Mouse (Mus musculus): ENCODE results near the gene Lrmda.

The Lrmda gene

DNA sequence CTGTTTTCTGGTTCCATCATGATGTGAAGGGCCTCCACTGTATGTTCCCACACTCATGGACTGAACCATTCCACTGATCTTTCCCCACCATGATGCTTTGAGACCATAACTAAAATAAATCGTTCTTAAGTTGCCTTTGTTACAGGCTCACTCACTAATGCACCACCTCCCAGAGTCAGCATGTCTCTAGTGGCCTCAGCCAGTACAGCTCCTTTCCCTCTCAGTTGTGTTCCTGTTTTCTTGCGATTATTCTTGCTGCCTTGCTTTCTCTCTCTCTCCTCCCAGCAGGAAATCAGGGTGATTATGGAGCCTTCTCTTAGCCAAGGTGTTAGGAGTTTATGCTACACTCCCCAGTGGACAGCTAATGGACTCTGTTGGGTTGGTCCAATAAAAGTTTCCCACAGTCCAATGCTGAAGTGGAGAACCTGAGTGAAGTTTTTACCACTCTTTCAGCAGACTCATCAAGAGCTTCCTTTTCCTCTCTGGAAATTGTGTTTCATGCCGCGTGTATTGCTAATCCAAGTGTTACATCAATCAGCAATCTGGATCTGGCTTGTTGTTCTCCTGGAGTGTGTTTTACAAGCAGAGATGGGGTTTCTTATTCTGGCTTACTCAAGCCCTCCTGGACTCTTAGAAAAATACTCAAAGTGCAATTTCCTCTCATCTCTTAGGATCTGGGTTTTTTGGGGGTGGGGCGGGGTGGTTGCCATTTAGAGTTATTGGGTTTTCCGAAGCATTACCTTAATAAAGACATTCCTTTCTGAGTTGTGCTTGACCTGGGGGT lies 490.4 kb downstream of the Lrmda start:
- no peak for DNase-seq (ENCODE audit: low spot score)

DNA sequence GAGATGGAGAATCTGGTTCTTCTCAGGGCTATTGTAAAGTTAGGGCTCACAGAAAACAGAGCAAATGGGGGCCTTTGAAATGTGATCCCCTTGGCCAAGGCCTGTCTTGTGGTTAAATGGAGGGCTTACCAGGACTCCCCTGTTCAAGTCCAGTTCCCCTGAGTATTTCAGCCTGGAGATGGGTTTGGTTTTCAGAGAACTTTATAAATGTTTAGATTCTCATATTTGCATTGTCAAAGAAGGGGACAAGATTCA lies 490.9 kb downstream of the Lrmda start:
- no peak for DNase-seq (ENCODE audit: low spot score)

DNA sequence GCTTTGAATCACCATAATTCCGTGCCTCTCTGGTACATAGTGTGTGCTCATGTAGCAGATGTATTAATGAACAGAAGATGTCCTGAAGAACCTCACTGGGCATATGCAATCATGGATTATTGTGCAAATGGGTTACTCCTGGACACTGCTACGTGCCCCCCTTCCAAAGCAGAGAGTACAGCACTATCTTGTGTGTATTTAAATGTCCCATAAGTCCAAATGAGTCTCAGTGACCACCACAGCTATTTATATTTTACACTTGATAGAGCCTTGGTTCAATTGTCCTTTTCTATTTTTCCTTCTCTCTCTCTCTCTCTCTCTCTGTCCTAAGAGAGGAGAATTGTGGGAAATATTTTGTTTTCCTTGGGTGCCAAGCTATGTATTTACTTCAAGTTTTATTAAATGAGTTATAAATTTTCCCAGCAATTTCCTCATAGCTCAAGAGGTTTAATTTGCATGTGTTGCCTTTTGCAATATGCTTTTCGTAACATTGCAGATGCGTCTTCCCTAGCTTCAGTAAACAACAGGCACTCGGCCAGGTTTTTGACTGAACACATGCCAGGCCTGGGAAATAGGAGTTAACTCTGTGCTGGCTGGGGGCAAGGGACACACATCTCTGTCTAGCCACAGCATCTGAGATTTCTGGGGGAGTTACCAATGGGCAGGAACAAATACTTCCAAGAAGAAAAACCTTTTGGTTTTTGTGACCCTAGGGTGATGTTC lies 495.0 kb downstream of the Lrmda start:
- no peak for DNase-seq (ENCODE audit: low spot score)

DNA sequence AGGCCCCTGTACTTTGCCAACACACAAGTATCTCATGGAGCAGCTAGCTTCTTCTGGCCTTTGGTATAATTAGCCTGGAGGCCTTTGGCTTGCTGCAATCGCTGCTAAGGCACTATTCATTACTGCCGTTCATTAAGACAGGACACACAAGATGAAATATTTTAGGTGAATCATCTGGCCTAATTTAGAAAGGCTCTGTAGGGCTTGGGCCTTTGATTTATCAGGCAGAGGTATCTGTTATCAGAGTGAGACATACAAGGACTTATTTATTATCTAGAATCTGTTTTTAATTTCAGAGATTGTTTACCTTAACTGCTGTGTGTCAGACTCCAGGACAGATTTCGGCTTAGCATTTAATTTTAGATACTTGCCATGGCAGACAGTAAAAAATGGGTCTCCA lies 511.2 kb downstream of the Lrmda start:
- no peak for DNase-seq (ENCODE audit: low spot score)

DNA sequence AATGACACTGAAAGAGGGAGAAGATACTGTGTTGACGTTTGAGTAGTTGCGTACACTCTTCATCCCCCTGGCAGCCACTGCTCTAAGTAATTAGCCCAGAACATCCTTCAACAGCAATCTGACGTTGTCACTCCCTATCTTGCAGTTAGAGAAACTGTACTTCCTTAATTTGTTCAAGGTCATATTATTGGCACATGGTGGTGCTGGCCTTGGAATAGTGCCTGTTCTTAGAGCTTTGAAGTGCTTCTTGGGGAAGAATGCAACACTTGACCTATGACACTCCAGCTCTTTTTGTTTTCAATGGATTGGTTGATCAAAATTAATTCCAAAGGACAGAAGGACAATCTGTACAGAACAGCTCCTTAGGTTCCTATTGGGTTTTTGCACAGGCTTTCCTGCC lies 514.0 kb downstream of the Lrmda start:
- no peak for DNase-seq (ENCODE audit: low spot score)

DNA sequence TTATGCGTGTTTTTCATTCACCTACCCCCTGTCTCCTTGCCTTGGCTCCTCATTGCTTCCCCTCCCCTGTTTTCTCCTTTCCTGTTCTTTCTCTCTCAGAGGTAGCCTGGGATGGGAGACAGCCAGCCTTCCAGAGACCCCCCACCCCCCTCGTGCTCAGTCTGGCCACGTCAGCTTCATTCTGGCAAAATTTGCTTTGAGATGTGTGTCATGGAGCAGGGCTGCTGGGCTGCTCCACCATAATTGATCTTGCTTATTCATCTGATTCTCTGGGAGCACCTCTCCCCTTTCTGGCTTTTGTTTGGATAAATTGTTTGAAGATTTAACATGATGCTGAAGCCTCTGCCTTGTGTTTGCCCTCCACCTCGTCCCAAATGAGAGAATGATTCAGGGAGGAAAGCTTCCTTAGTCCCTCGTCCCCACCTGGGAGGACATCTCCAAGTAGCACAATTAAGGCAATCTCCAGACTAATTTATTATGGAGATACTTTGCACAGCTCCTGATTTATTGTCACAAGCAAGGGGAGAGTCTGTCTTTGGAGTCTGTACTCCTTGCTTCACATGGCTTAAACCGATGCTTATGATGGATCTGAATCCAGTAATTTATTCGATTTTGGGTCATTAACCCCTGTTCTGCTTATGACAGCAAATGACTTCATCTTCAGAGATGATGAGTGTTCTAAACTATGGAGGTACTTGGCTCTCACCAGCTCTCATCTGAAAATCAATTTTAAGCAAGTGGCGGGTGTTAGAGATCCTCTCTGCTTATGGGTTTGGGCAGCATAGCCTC lies 526.6 kb downstream of the Lrmda start:
- no peak for DNase-seq (ENCODE audit: low spot score)

DNA sequence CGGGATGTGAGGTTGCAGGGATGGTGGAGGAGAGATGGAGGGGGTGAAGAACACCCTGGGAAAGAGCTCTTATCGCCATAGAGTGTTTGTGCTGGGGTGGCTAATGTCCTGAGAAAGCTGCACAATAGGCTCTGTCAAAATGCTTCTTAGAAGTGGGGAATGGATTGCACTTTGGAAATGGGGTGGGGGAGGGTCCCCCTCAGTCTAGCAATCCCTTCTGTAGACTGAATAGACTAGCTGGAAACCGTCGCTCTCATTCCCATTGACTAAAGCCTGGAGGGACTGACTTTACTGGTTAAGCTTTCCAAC lies 527.1 kb downstream of the Lrmda start:
- peak; percentile 52 for DNase-seq (ENCODE audit: low spot score)

DNA sequence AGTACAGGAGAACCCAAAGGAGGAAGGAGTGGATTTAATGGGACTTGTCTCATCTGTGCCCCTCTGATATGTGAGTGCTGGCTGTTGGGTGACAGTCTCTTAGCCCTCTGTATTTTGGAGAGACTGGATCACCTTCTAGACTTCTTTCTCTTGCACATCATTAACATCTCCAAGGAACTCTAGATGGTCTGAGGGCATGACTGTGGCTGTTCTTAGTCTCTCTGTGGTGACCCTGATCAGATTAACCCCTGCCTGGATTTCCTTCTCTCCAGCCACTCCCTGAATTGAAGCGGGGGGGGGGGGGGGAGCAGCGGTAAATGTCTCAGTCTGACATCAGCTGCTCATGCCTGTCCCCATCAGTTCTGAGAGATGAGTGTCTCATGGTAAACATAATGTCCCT lies 528.8 kb downstream of the Lrmda start:
- no peak for DNase-seq (ENCODE audit: low spot score)

DNA sequence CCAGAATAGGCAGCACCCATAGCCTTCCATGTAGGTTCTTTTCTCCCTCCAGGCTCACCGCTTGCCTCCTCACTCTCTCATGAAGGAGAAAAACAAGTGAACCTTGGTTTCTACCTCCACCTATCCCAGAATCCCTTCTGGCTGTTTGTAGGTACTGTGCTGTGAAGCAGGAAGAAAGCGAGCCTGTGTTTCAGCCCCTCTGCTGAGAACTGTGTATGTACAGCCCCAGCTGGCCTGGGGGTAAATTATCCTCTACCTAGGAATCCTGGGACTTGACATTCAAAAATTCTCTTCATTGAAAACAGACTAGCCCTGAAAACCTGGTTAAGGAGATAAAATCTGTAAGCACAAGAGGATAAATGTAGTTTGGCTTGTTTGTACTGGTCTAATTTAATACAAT lies 529.7 kb downstream of the Lrmda start:
- DNase-seq (ENCODE audit: low spot score), result peak; percentile 5

DNA sequence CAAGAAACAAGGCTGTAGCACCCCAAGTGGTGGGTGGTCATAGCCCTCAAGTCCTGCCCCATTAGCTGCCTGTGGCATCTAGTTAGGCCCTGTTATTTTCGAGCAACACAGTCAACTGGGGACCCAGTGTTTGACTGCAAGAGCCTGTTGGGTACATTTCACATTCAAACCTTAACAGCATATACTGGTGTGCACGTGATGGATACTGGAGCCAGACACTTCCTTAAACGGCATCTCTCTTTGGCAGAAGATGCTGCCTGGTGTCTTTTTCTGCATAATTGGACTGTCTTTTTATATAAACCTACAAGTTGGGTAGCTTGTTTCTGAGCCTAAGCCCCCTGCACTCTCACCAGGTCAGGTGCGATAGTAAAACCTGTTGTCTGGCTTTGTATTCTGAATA lies 532.8 kb downstream of the Lrmda start:
- DNase-seq (ENCODE audit: low spot score), result no peak

DNA sequence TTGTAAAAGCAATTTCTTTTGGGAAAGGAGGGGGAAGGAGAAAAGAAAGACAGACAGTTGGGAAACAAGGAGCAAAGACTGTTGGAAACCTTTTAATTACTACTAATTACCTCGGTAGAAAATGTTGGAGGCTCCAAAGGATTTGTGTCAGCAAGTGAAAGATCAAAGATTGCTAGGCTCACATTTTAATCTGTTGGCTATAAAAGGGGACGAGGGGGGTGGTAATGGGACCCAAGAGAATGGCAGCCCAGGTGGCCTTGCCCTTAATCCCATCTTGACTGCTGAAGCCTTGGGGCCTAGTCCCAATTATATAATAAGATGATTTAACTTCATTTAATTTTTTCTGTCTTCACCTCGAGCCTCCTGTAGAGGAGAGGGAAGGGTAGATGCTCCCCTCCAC lies 533.3 kb downstream of the Lrmda start:
- no peak for DNase-seq (ENCODE audit: low spot score)

DNA sequence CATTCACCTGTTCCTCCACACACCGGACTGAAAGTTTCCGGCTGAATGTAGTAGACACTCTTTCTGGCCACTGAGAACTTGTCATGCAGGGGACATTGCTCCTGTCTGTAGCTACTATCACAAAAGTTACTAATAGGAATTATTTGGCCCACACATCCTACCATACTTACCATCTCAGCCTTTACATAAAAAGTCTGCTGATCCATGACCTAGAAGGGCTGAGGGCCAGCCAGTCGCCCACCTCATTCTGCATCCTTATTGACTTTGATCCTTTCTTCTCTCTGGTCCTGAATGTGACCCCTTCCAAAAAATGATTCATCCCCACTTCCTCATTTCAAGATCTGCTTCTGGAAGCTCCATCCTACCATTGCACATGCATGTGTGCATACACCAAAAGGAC lies 534.2 kb downstream of the Lrmda start:
- DNase-seq (ENCODE audit: low spot score), result no peak

DNA sequence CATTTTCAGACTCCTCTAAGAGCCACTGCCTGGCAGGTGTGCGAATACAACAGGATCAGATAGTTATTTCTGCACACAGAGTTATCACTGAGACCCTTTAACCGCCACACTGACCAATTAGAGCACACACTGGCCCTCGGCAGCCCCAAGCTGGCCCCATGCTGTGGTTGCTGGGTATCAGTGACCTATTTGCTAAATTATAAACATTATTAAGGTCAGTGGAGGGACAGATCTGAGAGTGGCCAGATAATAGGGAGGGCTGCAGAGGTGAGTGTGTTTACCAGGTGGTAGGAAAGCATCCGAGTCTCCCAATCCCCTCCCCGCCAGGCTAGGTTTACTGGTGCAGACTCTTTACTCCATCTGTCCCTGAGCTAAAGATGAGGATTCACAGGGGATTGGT lies 553.0 kb downstream of the Lrmda start:
- DNase-seq (ENCODE audit: low spot score), result no peak

DNA sequence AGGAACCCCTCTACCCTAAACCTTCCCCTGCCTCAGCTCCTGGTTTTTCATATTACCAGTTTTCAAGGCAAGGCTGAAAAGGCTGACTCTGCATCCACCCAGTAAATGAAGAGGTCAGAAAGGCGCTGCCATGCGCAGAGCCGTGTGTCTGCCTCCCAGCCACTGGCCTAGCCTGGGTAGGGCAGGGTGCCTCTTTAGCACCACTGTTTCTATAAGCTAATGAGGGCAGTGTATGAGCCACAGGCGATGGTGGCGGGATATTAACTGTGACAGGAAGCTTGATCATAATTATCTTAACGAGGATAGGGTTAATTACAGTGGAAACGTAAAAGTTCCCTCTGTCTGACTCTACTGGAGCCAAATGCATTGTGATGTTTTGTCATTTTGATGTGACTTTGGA lies 554.1 kb downstream of the Lrmda start:
- no peak for DNase-seq (ENCODE audit: low spot score)

DNA sequence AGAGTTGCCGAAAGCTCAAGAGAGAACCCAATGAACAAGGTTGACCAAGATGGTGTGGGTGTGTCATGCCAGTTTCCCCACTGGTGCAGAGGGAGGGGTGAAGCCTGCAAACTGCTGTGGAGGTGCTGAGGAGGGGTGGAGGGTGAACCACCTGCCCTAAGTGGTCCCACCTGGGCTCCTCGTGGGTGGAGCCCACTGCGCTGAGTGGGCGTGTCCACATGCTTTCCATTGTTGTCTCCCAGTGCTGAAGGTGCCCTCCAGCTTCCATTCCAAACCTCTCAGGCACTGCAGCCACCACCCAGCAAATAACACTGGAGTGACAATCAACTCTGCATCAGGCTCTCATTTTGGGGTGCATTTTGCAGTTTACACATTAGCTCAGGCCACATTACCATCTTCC lies 554.5 kb downstream of the Lrmda start:
- no peak for DNase-seq (ENCODE audit: low spot score)

DNA sequence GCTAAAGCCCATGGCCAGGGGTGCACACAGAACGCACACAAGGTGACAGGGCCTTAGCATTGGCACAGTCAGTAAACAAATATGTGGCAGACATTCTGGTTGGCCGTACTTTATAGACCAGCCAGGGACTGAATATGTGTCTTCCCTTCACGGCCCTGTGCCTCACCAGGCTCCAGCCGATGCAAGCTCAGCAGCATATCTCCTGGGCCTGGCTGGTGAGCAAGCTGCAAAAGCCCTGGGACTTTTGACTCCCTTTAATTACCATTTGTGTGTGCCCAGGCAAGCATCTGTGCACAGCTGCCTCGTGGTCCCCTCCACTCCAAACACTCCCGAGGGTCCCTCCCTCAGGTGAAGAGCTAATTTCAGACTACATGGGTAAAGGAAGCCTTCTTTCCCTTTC lies 556.9 kb downstream of the Lrmda start:
- DNase-seq (ENCODE audit: low spot score), result no peak

DNA sequence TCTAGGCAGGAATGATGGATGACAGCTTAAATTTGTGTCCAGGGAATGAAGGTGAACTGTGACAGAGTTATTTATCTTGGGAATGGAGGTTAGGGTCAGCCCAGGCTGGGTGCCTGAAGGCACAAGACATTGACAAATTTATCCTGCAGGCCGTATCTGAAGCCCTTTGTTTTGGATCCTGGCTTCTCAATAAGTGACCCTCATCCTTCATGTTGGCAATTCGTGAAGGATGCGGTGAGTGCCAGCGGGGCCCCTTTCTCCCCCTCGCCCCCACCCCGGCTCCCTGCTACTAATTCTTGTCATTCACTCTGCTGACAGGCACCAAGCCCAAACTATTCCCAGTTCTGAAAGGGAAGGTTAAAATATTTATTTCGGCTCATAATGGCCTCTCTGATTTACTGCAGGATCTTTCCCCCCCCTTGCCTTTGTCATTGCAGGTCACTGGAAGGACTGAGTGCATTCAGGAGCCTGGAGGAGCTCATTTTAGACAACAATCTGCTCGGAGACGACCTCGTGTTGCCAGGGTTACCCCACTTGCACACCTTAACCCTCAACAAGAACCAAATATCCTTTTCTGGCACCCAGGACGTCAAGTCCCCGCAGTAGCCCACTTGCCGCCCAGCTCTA lies 558.0 kb downstream of the Lrmda start:
- peak; percentile 86 for DNase-seq (ENCODE audit: low spot score)

DNA sequence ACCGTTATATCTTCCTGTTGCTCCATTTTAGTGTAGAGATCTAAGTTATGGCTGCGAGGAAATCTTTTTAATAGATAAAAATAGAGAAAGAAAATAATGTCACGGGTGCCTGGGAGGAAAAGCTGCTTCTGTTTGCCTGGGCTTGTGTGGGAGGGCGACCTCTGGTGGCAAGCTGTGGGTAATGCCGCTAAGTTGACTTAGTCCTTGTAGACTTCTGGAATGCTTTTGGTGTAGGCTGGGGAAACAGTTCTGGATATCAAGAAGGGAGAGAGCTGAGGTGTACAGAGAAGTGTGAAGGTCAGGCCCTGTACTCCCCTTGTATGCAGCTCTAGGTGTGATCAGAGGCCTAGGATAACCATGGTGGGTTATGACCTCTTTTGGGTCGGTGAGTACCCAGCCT lies 558.7 kb downstream of the Lrmda start:
- peak; percentile 93 for DNase-seq (ENCODE audit: low spot score)

DNA sequence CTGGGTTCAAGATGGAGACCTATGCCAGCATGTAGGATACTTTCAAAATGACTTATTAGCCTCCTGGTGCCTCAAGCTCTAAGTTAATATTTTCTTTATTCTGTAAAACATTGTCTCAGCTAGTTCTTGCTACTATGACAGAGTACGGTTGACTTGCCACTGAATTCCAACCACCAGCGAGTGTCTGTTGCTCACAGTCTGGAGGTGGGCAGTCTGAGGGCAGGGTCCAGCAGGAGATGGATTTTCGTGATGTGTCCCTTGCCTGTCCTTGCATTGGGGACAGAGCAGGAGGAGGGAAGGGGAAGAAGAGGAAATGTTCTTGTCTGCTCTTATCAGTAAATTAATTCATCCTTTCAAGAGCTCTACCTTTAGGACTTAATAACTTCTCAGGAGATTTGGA lies 559.5 kb downstream of the Lrmda start:
- DNase-seq (ENCODE audit: low spot score), result no peak

DNA sequence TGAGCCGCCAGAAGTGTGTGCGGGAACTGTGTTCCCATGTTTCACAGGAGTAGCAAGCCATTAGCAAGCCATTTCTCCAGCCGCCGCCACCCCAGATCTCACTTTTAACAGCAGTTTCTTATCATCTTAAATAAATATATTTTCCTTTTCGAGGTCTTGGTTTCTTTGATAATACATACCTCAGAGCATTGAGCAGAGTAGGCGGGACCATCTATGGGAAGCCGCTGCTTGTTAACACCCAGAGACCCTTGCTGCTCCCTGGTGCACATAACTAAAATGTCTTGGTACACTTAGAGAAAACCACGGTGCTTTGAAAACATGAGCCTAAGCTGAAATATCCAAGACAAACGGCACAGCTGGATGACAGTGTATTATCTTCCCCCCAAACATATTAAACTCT lies 562.6 kb downstream of the Lrmda start:
- no peak for DNase-seq (ENCODE audit: low spot score)

DNA sequence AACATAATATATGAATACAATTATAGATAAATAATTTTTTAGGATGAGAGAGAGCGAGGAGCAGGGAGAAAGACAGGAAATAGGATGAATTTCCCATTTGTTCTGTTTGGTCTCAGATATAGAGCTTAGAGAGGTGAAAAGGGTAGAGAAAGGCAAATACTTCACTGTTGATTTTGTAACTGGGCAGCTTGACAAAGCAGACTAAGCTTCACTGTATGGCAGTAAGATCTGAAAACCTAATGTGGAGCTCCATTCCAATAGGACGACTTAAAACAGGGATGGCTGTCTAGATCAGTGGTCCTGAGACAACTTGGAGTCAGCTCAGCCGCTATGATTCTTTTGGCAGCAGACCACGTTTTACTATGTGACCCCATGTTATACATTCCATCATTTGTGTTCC lies 566.8 kb downstream of the Lrmda start:
- DNase-seq (ENCODE audit: low spot score), result no peak

DNA sequence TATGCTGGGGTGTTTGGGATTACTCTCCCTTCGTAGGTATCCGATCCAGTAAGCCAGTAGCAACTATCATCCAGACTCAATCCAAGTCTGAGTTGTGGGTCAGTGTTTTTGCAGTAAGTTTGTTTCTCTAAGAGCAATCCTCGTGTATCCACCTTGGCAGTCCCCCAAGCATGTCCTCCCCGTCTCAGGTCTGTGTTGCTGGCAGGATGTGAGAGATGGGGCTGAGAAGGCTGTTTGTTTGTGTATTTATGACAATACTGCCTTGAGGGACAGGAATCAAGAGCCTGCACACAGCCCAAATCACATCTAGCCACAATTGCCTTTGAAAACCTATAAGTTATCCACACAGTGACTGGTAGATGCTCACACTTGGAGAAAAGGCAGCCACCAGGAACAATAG lies 567.3 kb downstream of the Lrmda start:
- DNase-seq (ENCODE audit: low spot score), result no peak

DNA sequence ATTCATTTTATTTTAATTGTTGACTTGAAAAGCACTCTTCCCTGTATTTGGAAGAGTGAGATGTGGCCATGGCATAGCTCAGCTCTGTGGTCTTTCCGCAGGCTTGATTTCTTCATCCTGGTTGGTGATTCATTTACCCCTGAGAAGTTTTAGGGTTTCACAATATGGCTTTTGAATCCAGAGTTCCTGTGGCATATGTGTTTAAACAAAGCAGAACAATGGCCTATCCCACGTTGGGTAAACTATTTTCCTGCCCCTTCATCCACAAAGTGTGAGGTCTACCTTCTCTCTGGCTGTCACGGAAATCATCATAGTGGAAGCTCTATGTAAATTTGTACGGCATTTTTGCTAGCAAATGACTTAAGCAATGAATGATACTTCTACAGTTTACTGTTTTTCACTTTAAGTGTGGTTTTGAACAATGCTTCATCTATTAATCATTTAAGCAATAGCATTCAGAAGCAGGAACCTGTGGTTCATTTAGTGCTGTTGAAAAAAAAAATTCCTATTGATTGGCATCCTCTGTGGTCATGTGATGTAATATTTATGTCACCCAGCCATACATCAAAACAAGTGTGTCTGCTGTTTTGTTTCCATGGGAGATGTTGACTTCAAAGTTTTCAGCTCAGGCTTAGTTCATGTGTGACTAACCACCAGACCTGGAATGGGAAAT lies 567.9 kb downstream of the Lrmda start:
- no peak for DNase-seq (ENCODE audit: low spot score)
